Mouse (Mus musculus) fat pad, adult 2 months (tissue): ENCODE measurements around the gene Nr5a2.

Source experiments
- DNase-seq: peaks from one replicate; pipeline ENCODE4 v3.0.0-alpha.2; 2011; ENCODE audit warnings: low read depth, low spot score; ENCODE audit errors: extremely low read depth

Gene Nr5a2

GRCm38 (mm10) chr1:136949323-136949741 is 10.9 kb downstream of the Nr5a2 start:
- no peak for DNase-seq

DNA sequence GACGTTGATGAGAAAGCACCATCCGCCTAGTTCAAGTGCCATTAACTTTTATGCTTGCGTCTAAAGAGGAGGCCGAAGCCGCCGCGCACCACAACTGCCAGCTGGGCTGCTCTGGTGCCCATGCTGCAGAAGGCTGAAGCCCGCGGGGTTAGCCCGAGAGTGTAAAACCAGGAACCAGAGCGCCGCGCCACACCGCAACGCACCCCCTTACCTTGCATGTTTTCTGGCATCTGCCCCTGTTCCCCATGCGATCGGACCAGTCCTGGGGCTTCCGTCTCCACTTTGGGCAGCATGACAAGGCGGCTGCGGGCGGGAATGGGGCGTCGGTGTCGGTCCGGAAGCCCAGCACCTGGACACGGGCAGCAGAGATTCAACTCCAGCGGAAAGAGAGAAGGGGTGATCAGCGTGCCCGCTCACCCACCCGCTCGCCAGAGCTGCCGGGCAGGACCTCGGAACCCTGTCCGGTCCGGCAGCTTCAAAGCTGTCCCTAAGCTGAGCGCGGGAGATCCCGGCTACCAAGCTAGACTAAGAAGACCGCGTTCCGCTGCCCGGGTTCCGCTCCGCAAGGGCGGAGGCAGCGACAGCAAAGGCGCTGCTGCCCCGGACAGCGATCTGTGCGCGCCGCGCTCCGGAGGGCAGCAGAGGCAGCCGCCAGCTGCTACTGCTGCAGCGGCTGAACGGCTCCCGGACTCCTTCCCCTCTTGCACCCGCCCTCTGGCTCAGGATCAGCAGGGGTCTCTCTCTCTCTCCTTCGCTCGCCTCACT is 11.6 kb downstream of the Nr5a2 start:
- no peak for DNase-seq

- no peak for DNase-seq
Measured at GRCm38 (mm10) chr1:136948127-136948422, 12.2 kb downstream of the Nr5a2 start.

GRCm38 (mm10) chr1:136947394-136948126 is 12.7 kb downstream of the Nr5a2 start:
- DNase-seq = no peak

DNA sequence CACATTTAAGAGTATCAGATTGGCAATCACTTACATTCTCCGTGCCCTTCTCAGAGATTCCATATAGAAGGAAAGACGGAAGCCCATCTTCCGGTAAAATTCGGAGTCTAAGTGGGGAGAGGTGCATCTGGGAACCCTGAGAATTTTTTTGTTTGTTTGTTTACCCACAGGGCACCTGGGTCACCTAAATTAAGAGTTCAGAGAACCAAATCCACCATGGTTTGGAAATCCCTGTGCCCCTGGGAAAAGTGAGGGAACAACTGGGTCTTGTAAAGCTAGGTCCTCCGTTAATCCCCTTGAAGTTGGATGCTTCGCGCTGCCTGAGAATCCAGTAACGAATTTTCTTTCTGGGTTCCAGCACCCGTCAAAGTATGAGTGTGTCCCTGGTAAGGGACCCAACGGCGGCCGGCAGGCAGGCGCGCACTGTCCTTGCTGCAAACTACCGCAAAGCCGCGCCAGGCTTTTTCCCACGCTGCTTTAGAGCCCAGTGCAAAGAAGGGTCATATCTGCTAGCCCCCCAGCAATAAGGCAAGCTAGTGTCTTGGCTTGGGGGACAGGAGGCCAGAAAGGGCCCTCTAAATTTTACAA is 13.3 kb downstream of the Nr5a2 start:
- DNase-seq = no peak

DNA sequence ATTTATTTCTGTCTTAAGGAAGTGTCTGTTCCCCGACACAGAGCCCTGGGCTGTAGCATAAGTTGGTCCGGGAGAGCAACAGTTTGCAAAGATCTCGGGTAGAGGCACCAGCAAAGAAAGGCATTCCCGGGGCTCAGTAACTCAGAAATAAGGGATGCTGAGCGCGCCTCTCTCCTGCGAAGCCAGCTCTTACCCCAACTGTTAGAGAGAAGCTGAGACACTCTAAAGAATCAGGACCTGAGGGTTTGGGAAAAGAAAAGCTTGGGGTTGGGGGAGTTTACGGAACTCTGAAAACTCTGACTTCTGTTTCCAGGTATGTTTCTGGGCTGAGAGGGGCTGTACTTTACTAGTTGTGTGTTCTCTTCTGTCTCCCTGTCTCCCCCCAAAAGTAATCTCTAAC is 13.8 kb downstream of the Nr5a2 start:
- no peak for DNase-seq

DNA sequence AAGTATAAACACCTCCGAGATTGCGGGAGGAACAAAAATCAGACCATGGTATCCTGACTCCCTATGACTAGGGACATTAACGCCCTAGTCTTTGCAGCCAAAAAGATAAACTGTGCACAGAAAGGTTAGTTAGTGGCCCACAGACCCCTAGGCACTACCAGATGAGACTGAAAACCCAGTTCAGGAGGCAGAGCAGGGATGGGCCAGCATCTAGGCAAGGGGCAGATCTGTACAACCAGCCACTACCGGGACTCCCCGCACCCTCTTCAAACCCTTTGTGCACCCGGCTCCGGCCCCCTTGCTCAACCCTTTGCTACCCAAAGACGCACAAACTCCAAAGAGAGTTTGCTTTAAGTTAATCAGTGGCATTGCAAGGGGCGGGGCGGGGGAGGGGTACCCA is 14.4 kb downstream of the Nr5a2 start:
- DNase-seq = no peak

GRCm38 (mm10) chr1:136945426-136945825 is 14.8 kb downstream of the Nr5a2 start:
- DNase-seq = no peak

DNA sequence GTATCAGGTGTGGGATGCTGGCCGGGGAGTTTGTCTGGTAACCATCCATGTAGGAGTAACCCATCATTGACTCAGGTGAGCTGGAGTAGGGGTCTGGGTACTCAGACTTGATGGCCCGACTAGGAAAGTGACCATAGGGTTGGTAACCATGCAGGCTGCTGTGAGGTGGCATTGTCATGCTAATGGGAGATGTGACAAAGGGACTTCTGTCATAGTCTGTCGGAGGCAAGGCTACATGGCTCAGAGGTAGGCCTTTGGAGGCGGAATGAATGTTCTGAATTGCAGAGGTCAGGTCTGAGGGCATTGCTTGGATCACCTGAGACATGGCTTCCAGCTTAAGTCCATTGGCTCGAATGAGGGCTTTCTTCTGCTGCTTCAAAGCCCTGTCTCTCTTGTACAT is 19.6 kb downstream of the Nr5a2 start:
- no peak for DNase-seq

DNA sequence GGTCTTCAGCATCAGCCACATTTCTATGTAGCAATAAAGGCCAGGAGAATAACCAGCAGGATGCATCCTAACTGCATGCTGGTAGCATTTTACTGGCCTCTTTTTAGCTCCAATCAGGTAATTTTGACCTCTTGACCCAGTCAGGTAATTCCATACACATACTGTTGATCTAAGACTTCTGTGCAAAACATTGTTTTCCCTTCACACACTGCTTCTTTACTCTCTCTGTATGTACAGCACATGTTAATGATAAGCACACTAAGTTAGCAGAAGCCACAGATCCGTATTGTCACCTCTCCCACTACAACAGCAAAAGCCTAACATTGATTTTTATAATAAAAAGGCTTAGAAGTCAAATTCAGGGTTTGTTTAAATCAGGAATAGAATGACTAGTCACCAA is 21.0 kb downstream of the Nr5a2 start:
- no peak for DNase-seq

GRCm38 (mm10) chr1:136935960-136936324 is 24.3 kb downstream of the Nr5a2 start:
- DNase-seq = no peak

DNA sequence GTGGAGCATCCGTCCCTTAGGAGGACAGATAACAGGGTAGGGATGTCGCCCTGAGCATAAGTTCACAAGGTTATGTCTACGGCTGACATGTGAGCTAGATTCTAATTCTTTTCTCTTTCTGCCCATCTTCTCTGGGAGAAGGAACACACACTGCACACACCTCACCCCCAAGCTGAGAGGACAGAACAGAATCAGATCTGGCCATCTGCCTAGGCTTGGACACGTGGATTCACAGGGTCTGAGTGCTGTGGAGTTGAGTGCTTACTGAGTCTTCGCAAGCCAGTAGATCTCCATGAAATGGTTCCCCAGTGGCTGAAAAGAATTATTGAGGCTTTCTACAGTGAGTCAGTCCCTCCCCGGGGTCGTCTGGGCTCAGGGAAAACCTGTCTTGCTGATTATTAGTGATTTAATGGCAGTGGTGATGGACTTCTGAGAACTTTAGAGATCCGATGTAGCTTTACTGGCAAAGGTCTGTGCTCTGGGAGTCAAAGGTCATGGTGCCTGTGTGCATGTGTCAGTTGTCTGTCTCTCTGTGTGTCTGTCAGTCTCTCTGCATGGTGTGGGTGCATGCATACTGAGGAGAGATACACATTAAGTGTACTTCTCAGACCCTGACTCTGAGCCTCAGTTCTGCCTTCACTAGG is 24.8 kb downstream of the Nr5a2 start:
- no peak for DNase-seq

DNA sequence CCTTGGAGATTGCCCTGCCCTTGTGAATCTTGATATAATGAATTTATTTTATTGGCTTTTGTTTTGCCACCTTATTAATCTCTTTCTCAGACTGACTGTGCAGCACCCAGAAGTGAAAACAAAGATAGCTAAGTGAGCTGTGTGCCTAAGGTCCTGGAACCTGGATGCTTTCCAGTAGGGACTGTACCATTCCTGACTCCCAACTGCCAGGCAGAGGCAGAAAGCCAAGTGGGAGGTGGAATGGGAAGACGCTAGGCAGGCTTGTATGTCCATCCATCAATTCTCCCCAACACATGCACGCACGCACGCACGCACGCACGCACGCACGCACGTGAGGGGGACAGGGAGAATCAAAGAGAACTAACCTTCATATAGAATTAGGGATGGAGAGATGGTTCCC is 26.2 kb downstream of the Nr5a2 start:
- DNase-seq = no peak

- DNase-seq = no peak
Measured at GRCm38 (mm10) chr1:136931026-136931425, 29.2 kb downstream of the Nr5a2 start.

DNA sequence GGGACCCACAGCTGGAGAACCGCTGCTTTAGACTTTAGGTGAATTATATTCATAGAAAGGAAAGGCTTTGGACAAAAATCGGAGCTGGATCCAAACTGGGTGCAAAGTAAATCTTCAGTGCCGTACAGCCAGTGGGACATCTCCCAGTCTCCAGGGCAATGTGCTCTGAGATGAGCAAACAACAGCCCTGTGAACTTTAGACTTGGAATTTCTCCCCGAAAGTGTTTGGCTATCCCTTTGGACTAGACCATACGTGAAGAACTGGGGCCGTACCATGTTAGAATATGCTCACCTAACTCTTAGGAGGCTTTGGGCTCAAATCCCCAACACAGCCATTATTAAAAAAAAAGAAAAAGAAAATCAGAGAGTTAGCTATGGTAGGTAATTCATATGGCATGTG is 30.5 kb downstream of the Nr5a2 start:
- DNase-seq = no peak

DNA sequence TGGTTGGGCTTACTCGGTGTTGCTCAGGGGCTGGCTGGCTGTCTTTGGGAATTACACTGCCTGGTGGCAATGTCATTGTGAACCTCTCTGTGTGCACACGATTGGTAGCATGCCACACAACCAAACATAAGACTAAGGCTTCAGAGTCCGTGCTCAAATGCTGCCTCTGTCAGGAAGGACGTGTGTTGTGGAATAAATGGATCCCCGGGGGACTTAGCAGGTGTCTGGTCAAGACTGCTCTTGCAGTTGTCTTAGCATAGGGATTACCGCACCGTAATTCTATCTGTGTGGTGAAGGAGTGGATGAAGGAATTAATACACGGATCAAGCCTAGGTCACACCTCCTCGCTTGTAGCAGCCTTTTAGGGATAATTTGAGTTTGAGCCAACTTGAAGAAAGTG is 32.8 kb downstream of the Nr5a2 start:
- DNase-seq = no peak

DNA sequence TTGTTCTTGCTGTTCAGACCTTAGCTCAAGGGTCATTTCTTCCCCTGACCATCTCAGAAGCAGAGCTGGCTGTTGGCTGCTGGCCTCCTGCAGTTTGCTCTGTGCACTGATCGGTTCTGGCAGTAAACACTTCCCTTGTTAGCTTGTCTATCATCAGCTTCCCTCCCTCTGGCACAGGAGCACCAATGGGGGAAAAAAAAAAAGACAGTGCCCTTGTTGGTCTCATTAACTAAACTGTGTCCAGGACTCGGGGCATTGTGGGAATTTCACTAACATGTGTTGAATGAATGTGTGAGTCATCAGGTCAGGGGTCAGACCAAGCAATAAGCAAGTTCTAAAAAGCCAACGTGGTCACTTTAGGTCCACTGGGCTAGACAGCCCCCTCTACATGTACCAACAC is 34.2 kb downstream of the Nr5a2 start:
- no peak for DNase-seq

GRCm38 (mm10) chr1:136920089-136920488 is 40.2 kb downstream of the Nr5a2 start:
- no peak for DNase-seq

DNA sequence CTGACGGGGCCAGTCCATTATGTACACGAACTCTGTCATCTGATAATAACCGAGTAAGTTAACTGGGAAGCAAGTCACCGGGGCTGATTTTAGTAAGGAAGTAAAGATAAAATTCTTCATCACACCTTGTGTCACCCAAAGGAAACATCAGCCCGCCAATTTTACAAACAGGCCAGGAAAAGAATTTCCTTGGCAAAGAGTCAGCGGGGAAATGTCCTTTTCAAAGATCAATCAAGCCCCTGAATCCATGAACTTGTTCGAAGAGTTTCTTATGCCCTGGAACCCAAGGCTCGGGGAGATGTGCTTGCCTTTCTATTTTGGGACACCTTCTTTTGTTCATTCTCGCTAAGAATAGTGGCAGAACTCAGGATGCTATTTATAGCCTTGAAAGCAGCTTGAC is 41.5 kb downstream of the Nr5a2 start:
- DNase-seq = no peak

GRCm38 (mm10) chr1:136915438-136915837 is 44.8 kb downstream of the Nr5a2 start:
- peak; percentile 4 for DNase-seq

- DNase-seq = no peak
Measured at GRCm38 (mm10) chr1:136911996-136912395, 48.3 kb downstream of the Nr5a2 start.

DNA sequence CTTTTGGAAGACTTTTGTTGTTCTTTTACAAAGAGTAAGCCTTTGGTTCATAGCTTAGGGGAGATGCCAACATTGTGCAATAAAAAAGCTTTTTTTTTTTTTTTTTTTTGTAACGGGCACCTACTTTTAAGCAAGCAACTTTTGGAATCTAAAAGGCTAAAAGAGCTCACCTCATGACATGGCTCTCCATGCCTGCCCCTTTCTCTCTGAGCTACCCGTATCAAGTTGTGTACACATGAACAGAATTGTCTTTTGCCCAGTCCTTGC is 48.7 kb downstream of the Nr5a2 start:
- no peak for DNase-seq
